Mouse (Mus musculus): Measurements from ENCODE around the gene Micu1.

- no peak for TF ChIP-seq POLR2A (IDR thresholded peaks at IDR 0.05; ENCODE audit: low read depth, low read length)
- no peak for TF ChIP-seq CTCF (IDR thresholded peaks at IDR 0.05; ENCODE audit: borderline replicate concordance, insufficient read depth, low read length)
Measured at GRCm38 (mm10) chr10:59895460-59896186, 193.3 kb downstream of the Micu1 start.
